Mouse (Mus musculus) heart, postnatal 0 days (tissue): ENCODE measurements around the gene Ahnak. TPM values are rescaled to one million over a fixed set of nuclear protein-coding genes. Genes with fewer than 3 reads are reported as not detected.
"Not testable (repeated sequence)": the region's sequence is repeated elsewhere in the genome, so short reads cannot be mapped to it uniquely, and the experiment has no call there.

ENCODE experiments used
- ATAC-seq: fragments of 200-750 bp; cut with Nextera tagmentation; 2 replicates; pipeline ENCODE4 v1.8.0; 2017; ENCODE audit warnings: low read depth, moderate number of reproducible peaks, moderate library complexity; ENCODE audit not compliant: insufficient read depth
- DNase-seq: peaks from one replicate; pipeline ENCODE4 v3.0.0-alpha.2; 2016; ENCODE audit warnings: low spot score
- H3K27ac ChIP-seq: fragments of 300-500 bp; sonication (generic); 2 replicates; pipeline ENCODE4 v1.5.1; 2014; ENCODE audit warnings: low read depth, mild to moderate bottlenecking
- H3K27me3 ChIP-seq: fragments of 300-500 bp; sonication (generic); 2 replicates; pipeline ENCODE4 v1.6.1; 2014; ENCODE audit warnings: low read length, mixed read lengths; ENCODE audit not compliant: control insufficient read depth, insufficient read depth
- H3K36me3 ChIP-seq: fragments of 300-500 bp; sonication (generic); replicated peaks from 2 replicates; pipeline ENCODE4 v1.6.1; 2014; ENCODE audit warnings: low read length, mixed read lengths; ENCODE audit not compliant: control insufficient read depth, insufficient read depth
- H3K4me1 ChIP-seq: fragments of 300-500 bp; sonication (generic); 2 replicates; pipeline ENCODE4 v1.6.1; 2014; ENCODE audit warnings: antibody characterized with exemption; ENCODE audit not compliant: control insufficient read depth, insufficient read depth
- H3K4me2 ChIP-seq: fragments of 300-500 bp; sonication (generic); 2 replicates; pipeline ENCODE4 v1.6.1; 2014; ENCODE audit warnings: low read depth, mild to moderate bottlenecking, low read length, moderate library complexity
- H3K4me3 ChIP-seq: fragments of 300-500 bp; sonication (generic); 2 replicates; pipeline ENCODE4 v1.5.1; 2014; ENCODE audit warnings: low read depth, low read length
- H3K9ac ChIP-seq: fragments of 300-500 bp; sonication (generic); replicated peaks from 2 replicates; pipeline ENCODE4 v1.6.1; 2014; ENCODE audit warnings: low read depth, low read length, mixed read lengths
- H3K9me3 ChIP-seq: fragments of 300-500 bp; sonication (generic); replicated peaks from 2 replicates; pipeline ENCODE4 v1.6.1; 2016; ENCODE audit warnings: low read length; ENCODE audit not compliant: control insufficient read depth
- CTCF ChIP-seq: IDR thresholded peaks from 2 replicates; pipeline ENCODE4 v1.5.1; 2016; ENCODE audit warnings: antibody characterized with exemption, control low read depth, low read depth
- EP300 ChIP-seq: IDR thresholded peaks from 2 replicates; pipeline ENCODE4 v1.6.1; 2016; ENCODE audit warnings: antibody characterized with exemption, low read depth
- WGBS: fragments of 180-500 bp; shearing (Covaris S2); extraction: QIAGEN DNeasy Blood & Tissue Kit; methylation state at CpG from one replicate; pipeline ENCODE4 v1.1.7; 2014; 5-methylcytosine and 5-hydroxymethylcytosine counted together
- polyA plus RNA-seq: library from polyadenylated mRNA; unstranded; fragments of >200 nt; fragmentation: Nextera tagmentation; extraction: Ambion mirVana; gene quantifications from 2 replicates; pipeline ENCODE4 v1.2.1, GENCODE M21; 2015
- total RNA-seq: library from RNA; depleted of rRNA; stranded (reverse); fragments of >200 nt; gene quantifications from 2 replicates; pipeline ENCODE4 v1.2.3, GENCODE M21; 2014; ENCODE audit warnings: low replicate concordance; rRNA removed

The Ahnak gene
- total and polyA plus RNA-seq, 2 experiments from 2014 or later: 56.8 to 122 TPM

DNA sequence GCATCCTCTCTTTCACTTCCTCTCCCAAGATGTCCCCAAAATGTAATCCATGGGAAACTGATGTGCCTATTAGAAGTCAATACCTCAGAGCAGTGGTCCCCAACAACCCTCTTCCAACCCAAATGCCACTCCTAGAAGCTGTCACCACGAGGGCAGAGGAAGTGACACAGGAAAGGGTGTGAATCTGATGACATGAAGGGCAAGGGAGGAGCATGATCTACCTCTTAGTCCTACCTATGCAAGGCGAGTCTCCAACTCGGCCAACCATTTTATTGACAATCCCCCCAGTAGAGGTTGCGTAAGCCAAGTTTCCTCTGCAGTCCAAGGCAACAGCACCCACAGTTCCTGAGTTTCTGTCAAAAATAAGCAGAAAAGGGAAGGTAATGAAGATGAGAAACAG, 127.2 kb downstream of the Ahnak start:
- TF ChIP-seq EP300 (no peak), CTCF (no peak)
- no peaks in the 10 kb centered on the region for H3K9me3 ChIP-seq
- H3K4me3 ChIP-seq: no peak overlapping the region
- DNase-seq: no peak
- no peaks in the 10 kb centered on the region for H3K4me1 ChIP-seq
- no peak for ATAC-seq
- no peak overlapping the region for H3K9ac ChIP-seq
- 68% methylated on average over 4 of the region's 4 CpGs for WGBS
- H3K36me3 ChIP-seq: peaks cover 41% of the 10 kb centered on the region
- H3K27ac ChIP-seq: no peak overlapping the region
- H3K4me2 ChIP-seq: no peak overlapping the region
- no peaks in the 10 kb centered on the region for H3K27me3 ChIP-seq

DNA sequence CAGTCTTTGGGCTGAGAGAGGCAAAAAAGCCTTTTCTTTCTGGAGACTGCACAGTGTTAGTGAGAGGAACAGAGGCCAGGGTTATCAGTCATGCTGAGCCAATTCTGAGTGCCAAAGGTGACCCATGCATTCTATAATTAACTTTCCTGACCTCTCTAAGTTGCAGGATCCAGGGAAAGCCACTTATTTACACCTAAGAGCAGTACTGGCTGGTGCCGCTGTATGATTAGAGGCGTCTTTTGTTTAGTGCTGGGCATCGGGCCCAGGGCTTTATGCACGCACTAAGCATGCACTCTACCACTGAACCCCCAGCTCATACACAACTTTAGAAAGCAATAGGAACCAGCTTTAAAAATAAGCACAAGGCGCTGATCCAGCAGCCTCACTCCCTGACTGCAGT, 128.2 kb downstream of the Ahnak start:
- Histone ChIP-seq H3K4me2 (peak overlapping the region; percentile 24; the same call in 1 of the 2 replicates), H3K36me3 (peaks cover 41% of the 10 kb centered on the region), H3K4me1 (no peaks in the 10 kb centered on the region), H3K27ac (peak overlapping the region; percentile 76), H3K9me3 (no peaks in the 10 kb centered on the region), H3K9ac (peak overlapping the region; percentile 41; the same call in 1 of the 2 replicates), H3K27me3 (no peaks in the 10 kb centered on the region), H3K4me3 (no peak overlapping the region)
- no peak for TF ChIP-seq EP300
- 0 out of 2 replicates have a peak, but pooled peaks have one; percentile 8 for TF ChIP-seq CTCF
- 29% methylated on average over 5 of the region's 5 CpGs for WGBS
- ATAC-seq (peak; percentile 89), DNase-seq (peak; percentile 60)

DNA sequence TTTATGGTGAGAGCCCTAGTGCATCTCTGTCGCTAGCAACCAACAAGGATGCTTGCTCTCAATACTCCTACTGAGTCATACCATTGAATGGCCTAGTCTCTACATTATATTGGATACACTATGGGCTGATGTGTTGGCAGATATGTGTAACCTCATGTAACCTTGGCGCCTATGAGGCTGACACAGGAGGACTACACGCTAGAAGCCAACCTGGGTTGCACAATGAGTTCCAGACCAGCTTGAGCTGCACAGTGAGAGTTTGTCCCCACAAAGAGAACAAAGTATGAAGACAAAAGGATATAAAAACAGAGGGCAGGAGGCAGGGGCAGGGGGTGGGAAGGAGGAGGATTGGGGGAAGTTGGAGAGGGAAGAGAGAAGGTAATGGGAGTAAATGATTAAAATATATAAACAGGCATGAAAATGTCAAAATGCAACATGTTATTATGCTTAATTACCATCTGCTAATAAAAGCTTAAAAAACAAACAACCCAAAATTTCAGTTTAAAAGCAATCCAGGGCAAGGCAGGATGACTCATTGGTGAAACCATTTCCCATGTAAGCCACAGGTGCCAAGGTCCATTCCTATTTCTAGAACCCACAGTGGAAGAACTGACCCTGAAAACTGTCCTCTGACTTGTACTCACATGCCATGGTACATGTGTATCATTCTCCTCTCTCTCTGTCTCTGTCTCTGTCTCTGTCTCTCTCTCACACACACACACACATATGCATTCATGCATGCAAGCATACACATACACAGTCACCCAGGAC, 130.8 kb downstream of the Ahnak start:
- Histone ChIP-seq H3K4me2 (no peak overlapping the region), H3K9me3 (no peaks in the 10 kb centered on the region), H3K36me3 (peaks cover 22% of the 10 kb centered on the region), H3K27me3 (no peaks in the 10 kb centered on the region), H3K9ac (no peak overlapping the region), H3K4me3 (no peak overlapping the region), H3K27ac (no peak overlapping the region), H3K4me1 (no peaks in the 10 kb centered on the region)
- DNase-seq (no peak), ATAC-seq (no peak)
- 94% methylated on average over 3 of the region's 3 CpGs for WGBS
- TF ChIP-seq CTCF: no peak
- no peak for TF ChIP-seq EP300

DNA sequence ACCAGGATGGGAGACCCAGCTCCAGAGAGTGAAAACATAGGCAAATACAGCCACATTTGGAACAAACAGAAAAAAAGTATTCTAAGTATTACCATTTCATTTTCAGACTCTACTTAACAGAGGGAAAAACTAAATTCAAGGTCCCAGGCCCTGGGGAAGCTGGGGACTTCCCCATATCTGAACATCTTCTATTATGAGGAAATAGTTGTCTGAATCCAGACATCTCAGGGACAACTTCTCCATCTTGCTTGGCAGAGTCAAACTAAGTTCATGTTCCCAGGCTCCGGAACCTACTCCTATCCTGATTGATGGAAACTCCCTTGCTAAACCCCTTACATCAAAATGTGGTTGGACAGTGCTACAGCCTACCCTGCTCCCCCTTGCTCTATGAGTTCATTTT, 133.3 kb downstream of the Ahnak start:
- Histone ChIP-seq H3K27ac (no peak overlapping the region), H3K27me3 (no peaks in the 10 kb centered on the region), H3K36me3 (peaks cover 13% of the 10 kb centered on the region; the same call in 1 of the 2 replicates), H3K4me1 (no peaks in the 10 kb centered on the region), H3K9me3 (no peaks in the 10 kb centered on the region), H3K4me3 (no peak overlapping the region), H3K4me2 (no peak overlapping the region), H3K9ac (no peak overlapping the region)
- DNase-seq (no peak), ATAC-seq (no peak)
- 78% methylated on average over 1 of the region's 1 CpGs for WGBS
- TF ChIP-seq EP300: no peak
- no peak for TF ChIP-seq CTCF

DNA sequence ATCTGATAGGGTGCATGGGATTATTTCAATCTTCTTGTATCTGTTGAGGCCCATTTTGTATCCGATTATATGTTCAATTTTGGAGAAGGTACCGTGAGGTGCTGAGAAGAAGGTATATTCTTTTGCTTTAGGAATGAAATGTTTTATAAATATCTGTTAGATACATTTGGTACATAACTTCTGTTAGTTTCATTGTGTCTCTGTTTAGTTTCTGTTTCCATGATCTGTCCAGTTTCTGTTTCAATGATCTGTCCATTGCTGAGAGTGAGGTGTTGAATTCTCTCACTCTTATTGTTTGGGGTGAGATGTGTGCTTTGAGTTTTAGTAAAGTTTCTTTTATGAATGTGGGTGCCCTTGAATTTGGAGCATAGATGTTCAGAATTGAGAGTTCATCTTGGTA, 134.9 kb downstream of the Ahnak start:
- not testable (repeated sequence) for DNase-seq, H3K27me3 ChIP-seq, H3K4me1 ChIP-seq, H3K4me3 ChIP-seq, H3K27ac ChIP-seq, H3K9me3 ChIP-seq, H3K4me2 ChIP-seq, ATAC-seq, H3K9ac ChIP-seq
- peaks cover 12% of the 10 kb centered on the region for H3K36me3 ChIP-seq
- 86% methylated on average over 2 of the region's 2 CpGs for WGBS

Other genes starting within 250 kb of the Ahnak start
- not detected in 2 replicates for gene 1700092M07Rik, start 248.6 kb upstream of the Ahnak start, total RNA-seq
- gene 1700092M07Rik, start 248.6 kb upstream of the Ahnak start, polyA plus RNA-seq: 0.38 TPM in 1 of 2 replicates, not detected in the other
- gene Stx5a, start 247.9 kb upstream of the Ahnak start, total RNA-seq: 104 and 105 TPM in 2 replicates
- 57.0 and 63.6 TPM in 2 replicates for gene Stx5a, start 247.9 kb upstream of the Ahnak start, polyA plus RNA-seq
- 42.3 and 46.8 TPM in 2 replicates for gene Nxf1, start 232.2 kb upstream of the Ahnak start, total RNA-seq
- gene Nxf1, start 232.2 kb upstream of the Ahnak start, polyA plus RNA-seq: 54.8 and 59.2 TPM in 2 replicates
- gene Tmem223, start 218.3 kb upstream of the Ahnak start, total RNA-seq: 283 and 306 TPM in 2 replicates
- 214 and 228 TPM in 2 replicates for gene Tmem223, start 218.3 kb upstream of the Ahnak start, polyA plus RNA-seq
- gene Tmem179b, start 214.8 kb upstream of the Ahnak start, total RNA-seq: 38.6 and 83.7 TPM in 2 replicates
- 46.7 and 49.1 TPM in 2 replicates for gene Tmem179b, start 214.8 kb upstream of the Ahnak start, polyA plus RNA-seq
- 11.7 and 14.9 TPM in 2 replicates for gene Taf6l, start 202.9 kb upstream of the Ahnak start, total RNA-seq
- gene Taf6l, start 202.9 kb upstream of the Ahnak start, polyA plus RNA-seq: 12.8 and 14.5 TPM in 2 replicates
- 47.7 and 59.8 TPM in 2 replicates for gene Polr2g, start 190.7 kb upstream of the Ahnak start, total RNA-seq
- 143 and 144 TPM in 2 replicates for gene Polr2g, start 190.7 kb upstream of the Ahnak start, polyA plus RNA-seq
- gene Zbtb3, start 186.7 kb upstream of the Ahnak start, total RNA-seq: 1.5 and 1.6 TPM in 2 replicates
- gene Zbtb3, start 186.7 kb upstream of the Ahnak start, polyA plus RNA-seq: 2.7 and 3.1 TPM in 2 replicates
- 20.0 and 27.2 TPM in 2 replicates for gene Ttc9c, start 170.0 kb upstream of the Ahnak start, total RNA-seq
- gene Ttc9c, start 170.0 kb upstream of the Ahnak start, polyA plus RNA-seq: 21.1 and 21.4 TPM in 2 replicates
- 7.1 and 12.6 TPM in 2 replicates for gene Hnrnpul2, start 169.3 kb upstream of the Ahnak start, total RNA-seq
- 2.5 and 2.6 TPM in 2 replicates for gene Hnrnpul2, start 169.3 kb upstream of the Ahnak start, polyA plus RNA-seq
- gene AC129217.1, start 159.5 kb upstream of the Ahnak start, total RNA-seq: 7.0 TPM in 1 of 2 replicates, not detected in the other
- not detected in 2 replicates for gene AC129217.1, start 159.5 kb upstream of the Ahnak start, polyA plus RNA-seq
- 34.7 and 54.2 TPM in 2 replicates for gene Bscl2, start 151.8 kb upstream of the Ahnak start, total RNA-seq
- gene Bscl2, start 151.8 kb upstream of the Ahnak start, polyA plus RNA-seq: 32.1 and 33.3 TPM in 2 replicates
- not detected in 2 replicates for gene Gng3, start 150.1 kb upstream of the Ahnak start, total RNA-seq
- gene Gng3, start 150.1 kb upstream of the Ahnak start, polyA plus RNA-seq: 0.29 and 0.48 TPM in 2 replicates
- gene Lrrn4cl, start 138.5 kb upstream of the Ahnak start, total RNA-seq: 5.8 and 8.4 TPM in 2 replicates
- 1.5 and 1.8 TPM in 2 replicates for gene Lrrn4cl, start 138.5 kb upstream of the Ahnak start, polyA plus RNA-seq
- gene Ubxn1, start 117.8 kb upstream of the Ahnak start, total RNA-seq: 58.1 and 100.0 TPM in 2 replicates
- 138 and 141 TPM in 2 replicates for gene Ubxn1, start 117.8 kb upstream of the Ahnak start, polyA plus RNA-seq
- 12.6 and 38.2 TPM in 2 replicates for gene Uqcc3, start 108.4 kb upstream of the Ahnak start, total RNA-seq
- gene Uqcc3, start 108.4 kb upstream of the Ahnak start, polyA plus RNA-seq: 91.9 and 102 TPM in 2 replicates
- 0.65 and 1.3 TPM in 2 replicates for gene Lbhd1, start 105.6 kb upstream of the Ahnak start, total RNA-seq
- gene Lbhd1, start 105.6 kb upstream of the Ahnak start, polyA plus RNA-seq: 30.3 and 31.2 TPM in 2 replicates
- not detected in 2 replicates for gene Gm49403, start 105.4 kb upstream of the Ahnak start, total RNA-seq
- gene Gm49403, start 105.4 kb upstream of the Ahnak start, polyA plus RNA-seq: not detected in 2 replicates
- gene 1810009A15Rik, start 100.4 kb upstream of the Ahnak start, total RNA-seq: 28.4 and 31.4 TPM in 2 replicates
- gene 1810009A15Rik, start 100.4 kb upstream of the Ahnak start, polyA plus RNA-seq: 37.3 and 40.5 TPM in 2 replicates
- not detected in 2 replicates for gene Gm49416, start 100.4 kb upstream of the Ahnak start, total RNA-seq
- gene Gm49416, start 100.4 kb upstream of the Ahnak start, polyA plus RNA-seq: not detected in 2 replicates
- gene Ints5, start 96.3 kb upstream of the Ahnak start, total RNA-seq: 25.6 and 32.0 TPM in 2 replicates
- gene Ints5, start 96.3 kb upstream of the Ahnak start, polyA plus RNA-seq: 12.8 and 14.2 TPM in 2 replicates
- gene Ganab, start 91.2 kb upstream of the Ahnak start, total RNA-seq: 56.3 and 65.5 TPM in 2 replicates
- 25.6 and 26.4 TPM in 2 replicates for gene Ganab, start 91.2 kb upstream of the Ahnak start, polyA plus RNA-seq
- gene B3gat3, start 68.9 kb upstream of the Ahnak start, total RNA-seq: 41.5 and 54.2 TPM in 2 replicates
- gene B3gat3, start 68.9 kb upstream of the Ahnak start, polyA plus RNA-seq: 26.8 and 29.1 TPM in 2 replicates
- 1.5 and 10.2 TPM in 2 replicates for gene Rom1, start 59.9 kb upstream of the Ahnak start, total RNA-seq
- gene Rom1, start 59.9 kb upstream of the Ahnak start, polyA plus RNA-seq: 3.2 TPM in 2 replicates
- 6.7 and 21.0 TPM in 2 replicates for gene Eml3, start 59.7 kb upstream of the Ahnak start, total RNA-seq
- 9.6 and 10.1 TPM in 2 replicates for gene Eml3, start 59.7 kb upstream of the Ahnak start, polyA plus RNA-seq
- 55.1 and 57.9 TPM in 2 replicates for gene Mta2, start 47.4 kb upstream of the Ahnak start, total RNA-seq
- 47.6 and 51.5 TPM in 2 replicates for gene Mta2, start 47.4 kb upstream of the Ahnak start, polyA plus RNA-seq
- 9.8 and 18.0 TPM in 2 replicates for gene Tut1, start 35.4 kb upstream of the Ahnak start, total RNA-seq
- gene Tut1, start 35.4 kb upstream of the Ahnak start, polyA plus RNA-seq: 8.2 and 10.4 TPM in 2 replicates
- gene Eef1g, start 22.2 kb upstream of the Ahnak start, total RNA-seq: 407 and 439 TPM in 2 replicates
- 172 and 173 TPM in 2 replicates for gene Eef1g, start 22.2 kb upstream of the Ahnak start, polyA plus RNA-seq
- gene Scgb1a1, start 98.7 kb downstream of the Ahnak start, total RNA-seq: 8.9 TPM in 1 of 2 replicates, not detected in the other
- 1.3 and 98.2 TPM in 2 replicates for gene Scgb1a1, start 98.7 kb downstream of the Ahnak start, polyA plus RNA-seq
- 7.3 and 10.6 TPM in 2 replicates for gene Asrgl1, start 146.4 kb downstream of the Ahnak start, total RNA-seq
- 22.2 and 22.7 TPM in 2 replicates for gene Asrgl1, start 146.4 kb downstream of the Ahnak start, polyA plus RNA-seq